Mouse (Mus musculus): ENCODE data around the gene Lats1. TPM values are rescaled to one million over a fixed set of nuclear protein-coding genes. Genes with fewer than 3 reads are reported as not detected.

Gene Lats1
- polyA plus RNA-seq, 1 experiment: 6.9 TPM

GRCm38 (mm10) chr10:7748752-7749151 is 67.7 kb downstream of the Lats1 start:
- Histone ChIP-seq H3K4me3 (ENCODE audit: extremely low read depth, insufficient read depth, insufficient read length) (no peak overlapping the region), H3K27ac (ENCODE audit: insufficient read depth, low read length) (no peak overlapping the region), H3K4me1 (ENCODE audit: control insufficient read depth, insufficient read depth, insufficient read length) (no peaks in the 10 kb centered on the region), H3K36me3 (ENCODE audit: control insufficient read depth, insufficient read depth, low read length) (peaks cover 39% of the 10 kb centered on the region), H3K27me3 (ENCODE audit: control insufficient read depth, insufficient read depth, low read length) (no peaks in the 10 kb centered on the region)
- no peak for TF ChIP-seq POLR2A (IDR thresholded peaks at IDR 0.05; ENCODE audit: low read depth, low read length)
- TF ChIP-seq CTCF (IDR thresholded peaks at IDR 0.05; ENCODE audit: extremely low read depth, insufficient read depth, insufficient read length, insufficient replicate concordance): no peak
- 89% methylated on average over 6 of the region's 6 CpGs for WGBS
- DNase-seq (ENCODE audit: low read depth in 1 of 2, low spot score in 2 of 2): no peak

- DNase-seq (ENCODE audit: low read depth in 1 of 2, low spot score in 2 of 2): no peak
- Histone ChIP-seq H3K4me1 (ENCODE audit: control insufficient read depth, insufficient read depth, insufficient read length) (no peaks in the 10 kb centered on the region), H3K27me3 (ENCODE audit: control insufficient read depth, insufficient read depth, low read length) (no peaks in the 10 kb centered on the region), H3K4me3 (ENCODE audit: extremely low read depth, insufficient read depth, insufficient read length) (no peak overlapping the region), H3K27ac (ENCODE audit: insufficient read depth, low read length) (no peak overlapping the region), H3K36me3 (ENCODE audit: control insufficient read depth, insufficient read depth, low read length) (peaks cover 20% of the 10 kb centered on the region)
- 74% methylated on average over 2 of the region's 2 CpGs for WGBS
- TF ChIP-seq POLR2A (IDR thresholded peaks at IDR 0.05; ENCODE audit: low read depth, low read length): no peak
- no peak for TF ChIP-seq CTCF (IDR thresholded peaks at IDR 0.05; ENCODE audit: extremely low read depth, insufficient read depth, insufficient read length, insufficient replicate concordance)
Observed at GRCm38 (mm10) chr10:7757544-7757943, 76.5 kb downstream of the Lats1 start.

Other genes starting within 250 kb of the Lats1 start
- gene Ulbp1, start 207.6 kb upstream of the Lats1 start, polyA plus RNA-seq (2012; rRNA removed): 1.2 and 1.4 TPM in 2 replicates
- 1.3 and 2.2 TPM in 2 replicates for gene Lrp11, start 91.4 kb upstream of the Lats1 start, polyA plus RNA-seq (2012; rRNA removed)
- gene Nup43, start 13.7 kb upstream of the Lats1 start, polyA plus RNA-seq (2012; rRNA removed): 5.2 and 5.8 TPM in 2 replicates
- 11.1 and 16.5 TPM in 2 replicates for gene Pcmt1, start 78 bp upstream of the Lats1 start, polyA plus RNA-seq (2012; rRNA removed)
- gene Katna1, start 44.8 kb downstream of the Lats1 start, polyA plus RNA-seq (2012; rRNA removed): 2.4 and 2.8 TPM in 2 replicates
- gene Ginm1, start 111.6 kb downstream of the Lats1 start, polyA plus RNA-seq (2012; rRNA removed): 9.2 and 13.9 TPM in 2 replicates
- gene Ppil4, start 111.7 kb downstream of the Lats1 start, polyA plus RNA-seq (2012; rRNA removed): 5.5 and 6.2 TPM in 2 replicates
- 18.3 and 24.6 TPM in 2 replicates for gene Zc3h12d, start 151.3 kb downstream of the Lats1 start, polyA plus RNA-seq (2012; rRNA removed)